Mouse (Mus musculus): ENCODE results near the gene Slco2a1. TPM values are rescaled to one million over a fixed set of nuclear protein-coding genes. Genes with fewer than 3 reads are reported as not detected.

Gene Slco2a1
- polyA plus RNA-seq, 1 experiment from 2014 or later = 11.2 TPM

- TF ChIP-seq CTCF (IDR thresholded peaks at IDR 0.05; ENCODE audit: low read depth) (no peak), EP300 (IDR thresholded peaks at IDR 0.05; ENCODE audit: low read depth) (no peak)
- no peaks in the 10 kb centered on the region for H3K9me3 ChIP-seq (ENCODE audit: low read length)
- H3K9ac ChIP-seq (replicated peaks) = peak overlapping the region; percentile 9; the same call in 1 of the 2 replicates
- DNase-seq (no peak), ATAC-seq (no peak)
- WGBS (ENCODE audit: insufficient replicate concordance) = 35% methylated on average over 18 of the region's 18 CpGs
- H3K4me1 ChIP-seq (ENCODE audit: insufficient read depth) = peaks cover 16% of the 10 kb centered on the region
- peak overlapping the region; percentile 62 for H3K4me2 ChIP-seq (ENCODE audit: low read depth, low read length)
- peaks cover 41% of the 10 kb centered on the region for H3K27me3 ChIP-seq (ENCODE audit: insufficient read depth, low read length)
- H3K27ac ChIP-seq (ENCODE audit: low read depth) = 0 out of 2 replicates have a peak overlapping the region, but pooled peaks have one; percentile 19
- H3K4me3 ChIP-seq (ENCODE audit: low read depth, low read length) = peak overlapping the region; percentile 43
- H3K36me3 ChIP-seq (replicated peaks; ENCODE audit: insufficient read depth, low read length) = no peaks in the 10 kb centered on the region
Measured at GRCm38 (mm10) chr9:103108943-103109670, 120.6 kb downstream of the Slco2a1 start.

GRCm38 (mm10) chr9:103109911-103110310 is 121.4 kb downstream of the Slco2a1 start:
- DNase-seq = no peak
- H3K9ac ChIP-seq (replicated peaks) = no peak overlapping the region
- H3K4me2 ChIP-seq (ENCODE audit: low read depth, low read length) = peak overlapping the region; percentile 62; the same call in 1 of the 2 replicates
- no peak for ATAC-seq
- TF ChIP-seq CTCF (IDR thresholded peaks at IDR 0.05; ENCODE audit: low read depth) (no peak), EP300 (IDR thresholded peaks at IDR 0.05; ENCODE audit: low read depth) (no peak)
- no peaks in the 10 kb centered on the region for H3K36me3 ChIP-seq (replicated peaks; ENCODE audit: insufficient read depth, low read length)
- H3K4me3 ChIP-seq (ENCODE audit: low read depth, low read length) = 0 out of 2 replicates have a peak overlapping the region, but pooled peaks have one; percentile 43
- peaks cover 42% of the 10 kb centered on the region for H3K27me3 ChIP-seq (ENCODE audit: insufficient read depth, low read length)
- no peaks in the 10 kb centered on the region for H3K9me3 ChIP-seq (ENCODE audit: low read length)
- 42% methylated on average over 2 of the region's 2 CpGs for WGBS (ENCODE audit: insufficient replicate concordance)
- peaks cover 16% of the 10 kb centered on the region for H3K4me1 ChIP-seq (ENCODE audit: insufficient read depth)
- H3K27ac ChIP-seq (ENCODE audit: low read depth) = no peak overlapping the region

GRCm38 (mm10) chr9:103110727-103111501 is 122.4 kb downstream of the Slco2a1 start:
- H3K4me3 ChIP-seq (ENCODE audit: low read depth, low read length) = peak overlapping the region; percentile 51
- 16% methylated on average over 18 of the region's 18 CpGs for whole genome bisulfite sequencing (ENCODE audit: insufficient replicate concordance)
- H3K36me3 ChIP-seq (replicated peaks; ENCODE audit: insufficient read depth, low read length) = no peaks in the 10 kb centered on the region
- H3K27me3 ChIP-seq (ENCODE audit: insufficient read depth, low read length) = peaks cover 43% of the 10 kb centered on the region
- no peak overlapping the region for H3K27ac ChIP-seq (ENCODE audit: low read depth)
- ATAC-seq (no peak), DNase-seq (no peak)
- H3K4me2 ChIP-seq (ENCODE audit: low read depth, low read length) = peak overlapping the region; percentile 82
- no peaks in the 10 kb centered on the region for H3K9me3 ChIP-seq (ENCODE audit: low read length)
- H3K4me1 ChIP-seq (ENCODE audit: insufficient read depth) = peaks cover 16% of the 10 kb centered on the region
- no peak for TF ChIP-seq EP300 (IDR thresholded peaks at IDR 0.05; ENCODE audit: low read depth)
- no peak for TF ChIP-seq CTCF (IDR thresholded peaks at IDR 0.05; ENCODE audit: low read depth)
- H3K9ac ChIP-seq (replicated peaks) = 0 out of 2 replicates have a peak overlapping the region, but pooled peaks have one; percentile 48

GRCm38 (mm10) chr9:103111621-103112470 is 123.3 kb downstream of the Slco2a1 start, which contains the start of gene Rab6b:
Gene Rab6b (plus strand): TSS chr9:103111787.
- WGBS (ENCODE audit: insufficient replicate concordance) = under 1% methylated on average over 44 of the region's 81 CpGs
- Histone ChIP-seq H3K4me3 (ENCODE audit: low read depth, low read length) (peak within 1 kb of the TSS; percentile 51), H3K9me3 (ENCODE audit: low read length) (no peaks in the 10 kb centered on the region), H3K9ac (replicated peaks) (peak within 1 kb of the TSS; percentile 48; the same call in 1 of the 2 replicates), H3K4me2 (ENCODE audit: low read depth, low read length) (peak within 1 kb of the TSS; percentile 82), H3K4me1 (ENCODE audit: insufficient read depth) (peaks cover 16% of the 10 kb centered on the region), H3K27me3 (ENCODE audit: insufficient read depth, low read length) (peaks cover 43% of the 10 kb centered on the region), H3K36me3 (replicated peaks; ENCODE audit: insufficient read depth, low read length) (no peaks in the 10 kb centered on the region), H3K27ac (ENCODE audit: low read depth) (no peak within 1 kb of the TSS)
- TF ChIP-seq EP300 (IDR thresholded peaks at IDR 0.05; ENCODE audit: low read depth) (no peak), CTCF (IDR thresholded peaks at IDR 0.05; ENCODE audit: low read depth) (no peak)
- ATAC-seq (peak; percentile 25), DNase-seq (peak; percentile 31)

GRCm38 (mm10) chr9:103112471-103113271 is 124.2 kb downstream of the Slco2a1 start:
- DNase-seq = peak; percentile 45
- Histone ChIP-seq H3K4me2 (ENCODE audit: low read depth, low read length) (peak overlapping the region; percentile 82), H3K4me1 (ENCODE audit: insufficient read depth) (peaks cover 16% of the 10 kb centered on the region), H3K9me3 (ENCODE audit: low read length) (no peaks in the 10 kb centered on the region), H3K36me3 (replicated peaks; ENCODE audit: insufficient read depth, low read length) (no peaks in the 10 kb centered on the region), H3K27me3 (ENCODE audit: insufficient read depth, low read length) (peaks cover 43% of the 10 kb centered on the region), H3K9ac (replicated peaks) (no peak overlapping the region), H3K4me3 (ENCODE audit: low read depth, low read length) (peak overlapping the region; percentile 51), H3K27ac (ENCODE audit: low read depth) (no peak overlapping the region)
- ATAC-seq = peak; percentile 26; the same call in 1 of the 2 replicates
- 3% methylated on average over 35 of the region's 35 CpGs for WGBS (ENCODE audit: insufficient replicate concordance)
- TF ChIP-seq CTCF (IDR thresholded peaks at IDR 0.05; ENCODE audit: low read depth) (no peak), EP300 (IDR thresholded peaks at IDR 0.05; ENCODE audit: low read depth) (no peak)

Measured in liver, postnatal 0 days (tissue).